Mouse (Mus musculus): ENCODE results near the gene Copz2. TPM values are rescaled to one million over a fixed set of nuclear protein-coding genes. Genes with fewer than 3 reads are reported as not detected.

The Copz2 gene
- polyA plus RNA-seq, 1 experiment from 2014 or later = 51.0 TPM

DNA sequence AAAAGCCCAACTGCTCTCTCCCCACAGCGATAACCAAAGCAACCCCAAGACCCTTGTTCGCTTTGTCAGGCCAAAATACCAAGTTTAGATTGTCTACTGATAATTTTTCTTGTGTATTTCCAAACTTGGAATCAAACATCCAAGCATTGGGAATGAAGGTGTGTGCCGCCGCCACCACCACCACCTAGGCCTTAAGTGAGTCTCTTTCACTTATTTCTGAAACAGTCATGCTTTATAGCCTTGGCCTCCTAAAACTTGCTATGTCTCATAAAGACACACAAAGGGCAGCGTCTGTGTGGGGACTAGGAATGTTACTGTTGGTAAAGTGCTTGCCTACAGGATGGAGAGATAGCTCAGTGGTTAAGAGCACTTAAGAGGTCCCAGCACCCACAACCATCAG, 35.8 kb upstream of the Copz2 start:
- 84% methylated on average over 5 of the region's 5 CpGs for WGBS (ENCODE audit: insufficient replicate concordance)
- Histone ChIP-seq H3K9me3 (ENCODE audit: low read length) (no peaks in the 10 kb centered on the region), H3K9ac (replicated peaks) (no peak overlapping the region), H3K27me3 (ENCODE audit: insufficient read depth, low read length) (no peaks in the 10 kb centered on the region), H3K4me3 (ENCODE audit: low read depth, low read length) (no peak overlapping the region), H3K4me1 (ENCODE audit: insufficient read depth) (no peaks in the 10 kb centered on the region), H3K4me2 (ENCODE audit: low read depth, low read length) (no peak overlapping the region), H3K27ac (ENCODE audit: low read depth) (no peak overlapping the region), H3K36me3 (replicated peaks; ENCODE audit: insufficient read depth, low read length) (peaks cover 45% of the 10 kb centered on the region)
- DNase-seq (no peak), ATAC-seq (no peak)
- no peak for TF ChIP-seq CTCF (IDR thresholded peaks at IDR 0.05; ENCODE audit: low read depth)
- TF ChIP-seq EP300 (IDR thresholded peaks at IDR 0.05; ENCODE audit: low read depth) = no peak

DNA sequence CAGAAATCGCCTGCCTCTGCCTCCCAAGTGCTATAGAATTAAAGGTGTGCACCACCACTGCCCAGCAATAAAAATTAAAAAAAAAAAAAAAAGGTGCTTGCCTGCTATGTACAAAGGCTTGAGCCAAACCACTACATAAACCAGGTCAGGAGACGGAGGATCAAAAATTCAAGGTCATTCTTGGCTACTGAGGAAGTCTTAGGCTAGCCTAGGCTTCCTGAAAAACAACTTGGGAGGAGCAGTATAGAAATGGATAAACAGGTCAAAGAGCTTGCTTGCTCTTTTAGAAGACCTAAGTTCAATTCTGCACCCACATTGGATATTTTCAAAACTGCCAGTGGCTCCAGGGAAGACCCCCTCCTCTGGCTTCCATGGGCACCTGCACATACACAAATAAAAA, 35.2 kb upstream of the Copz2 start:
- Histone ChIP-seq H3K9me3 (ENCODE audit: low read length) (no peaks in the 10 kb centered on the region), H3K36me3 (replicated peaks; ENCODE audit: insufficient read depth, low read length) (peaks cover 48% of the 10 kb centered on the region), H3K4me3 (ENCODE audit: low read depth, low read length) (no peak overlapping the region), H3K4me1 (ENCODE audit: insufficient read depth) (no peaks in the 10 kb centered on the region), H3K4me2 (ENCODE audit: low read depth, low read length) (no peak overlapping the region), H3K27ac (ENCODE audit: low read depth) (no peak overlapping the region), H3K27me3 (ENCODE audit: insufficient read depth, low read length) (no peaks in the 10 kb centered on the region), H3K9ac (replicated peaks) (no peak overlapping the region)
- DNase-seq = no peak
- no peak for ATAC-seq
- TF ChIP-seq CTCF (IDR thresholded peaks at IDR 0.05; ENCODE audit: low read depth) (no peak), EP300 (IDR thresholded peaks at IDR 0.05; ENCODE audit: low read depth) (no peak)
- WGBS (ENCODE audit: insufficient replicate concordance) = 79% methylated on average over 2 of the region's 2 CpGs

DNA sequence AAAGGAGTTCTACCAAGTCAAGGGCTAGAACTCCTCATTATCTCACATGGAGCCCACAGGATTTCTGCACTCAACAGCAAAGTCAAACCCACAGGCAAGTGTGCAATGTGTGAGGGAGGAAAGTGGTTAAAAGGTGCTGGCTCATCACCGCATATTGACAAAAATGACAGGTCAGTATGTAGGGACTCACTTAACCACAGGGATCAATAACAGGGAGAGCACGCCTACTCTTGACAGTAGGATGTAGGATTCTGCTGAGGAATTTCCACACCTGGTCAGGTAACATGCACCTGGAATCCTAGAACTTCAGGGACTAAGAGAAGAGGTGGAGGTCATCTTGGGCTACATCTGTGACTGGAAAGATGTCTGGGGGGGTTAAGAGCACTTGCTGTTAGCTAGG, 33.8 kb upstream of the Copz2 start:
- WGBS (ENCODE audit: insufficient replicate concordance) = 84% methylated on average over 2 of the region's 2 CpGs
- no peak overlapping the region for H3K4me2 ChIP-seq (ENCODE audit: low read depth, low read length)
- H3K4me1 ChIP-seq (ENCODE audit: insufficient read depth) = no peaks in the 10 kb centered on the region
- DNase-seq (no peak), ATAC-seq (no peak)
- TF ChIP-seq CTCF (IDR thresholded peaks at IDR 0.05; ENCODE audit: low read depth) = no peak
- TF ChIP-seq EP300 (IDR thresholded peaks at IDR 0.05; ENCODE audit: low read depth) = no peak
- H3K36me3 ChIP-seq (replicated peaks; ENCODE audit: insufficient read depth, low read length) = peaks cover 57% of the 10 kb centered on the region
- H3K9ac ChIP-seq (replicated peaks) = no peak overlapping the region
- no peaks in the 10 kb centered on the region for H3K9me3 ChIP-seq (ENCODE audit: low read length)
- H3K4me3 ChIP-seq (ENCODE audit: low read depth, low read length) = no peak overlapping the region
- H3K27me3 ChIP-seq (ENCODE audit: insufficient read depth, low read length) = no peaks in the 10 kb centered on the region
- H3K27ac ChIP-seq (ENCODE audit: low read depth) = no peak overlapping the region

DNA sequence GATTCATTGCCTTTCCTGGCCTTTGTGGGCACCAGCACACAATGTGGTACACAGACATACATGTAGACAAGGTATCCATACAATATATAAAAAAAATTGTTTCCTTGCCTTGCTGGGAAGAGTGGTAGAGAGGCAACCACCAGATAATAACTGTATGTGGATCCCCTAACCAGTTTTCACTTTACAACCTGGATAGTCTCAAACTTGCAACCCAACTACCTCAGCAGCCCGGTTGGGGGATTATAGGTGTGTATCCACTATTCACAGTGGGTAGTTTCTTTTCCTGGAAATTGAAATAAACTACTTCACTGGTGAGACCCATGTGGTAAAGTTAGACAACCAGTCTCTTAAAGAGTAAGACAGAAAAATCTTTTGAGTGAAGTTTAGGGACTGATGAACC, 33.2 kb upstream of the Copz2 start:
- Histone ChIP-seq H3K36me3 (replicated peaks; ENCODE audit: insufficient read depth, low read length) (peaks cover 63% of the 10 kb centered on the region), H3K27ac (ENCODE audit: low read depth) (no peak overlapping the region), H3K9ac (replicated peaks) (no peak overlapping the region), H3K4me3 (ENCODE audit: low read depth, low read length) (no peak overlapping the region), H3K4me2 (ENCODE audit: low read depth, low read length) (no peak overlapping the region), H3K9me3 (ENCODE audit: low read length) (no peaks in the 10 kb centered on the region), H3K4me1 (ENCODE audit: insufficient read depth) (no peaks in the 10 kb centered on the region), H3K27me3 (ENCODE audit: insufficient read depth, low read length) (no peaks in the 10 kb centered on the region)
- TF ChIP-seq CTCF (IDR thresholded peaks at IDR 0.05; ENCODE audit: low read depth) (no peak), EP300 (IDR thresholded peaks at IDR 0.05; ENCODE audit: low read depth) (no peak)
- WGBS (ENCODE audit: insufficient replicate concordance) = 82% methylated on average over 1 of the region's 1 CpGs
- no peak for ATAC-seq
- DNase-seq = no peak

DNA sequence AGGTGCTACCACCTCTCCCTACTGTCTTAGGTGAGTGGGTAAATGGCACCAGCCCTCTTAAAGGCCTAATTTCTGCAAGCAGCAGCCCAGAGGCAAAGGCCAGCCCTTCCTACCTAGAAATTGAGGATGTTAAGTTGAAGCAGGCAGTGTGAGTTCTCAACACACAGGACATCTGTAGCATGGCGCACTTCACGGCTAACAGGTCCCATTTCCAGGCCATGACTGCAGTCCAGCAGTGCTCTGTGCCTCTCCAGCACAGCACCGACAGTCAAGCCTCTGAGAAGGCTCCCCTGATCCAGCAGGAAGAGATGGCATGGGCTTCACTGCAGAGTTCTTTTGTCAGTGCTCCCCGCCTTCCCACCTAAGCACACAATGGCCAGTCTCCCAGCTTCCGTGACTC, 32.7 kb upstream of the Copz2 start:
- no peak overlapping the region for H3K4me2 ChIP-seq (ENCODE audit: low read depth, low read length)
- no peak overlapping the region for H3K9ac ChIP-seq (replicated peaks)
- 89% methylated on average over 5 of the region's 5 CpGs for WGBS (ENCODE audit: insufficient replicate concordance)
- H3K4me1 ChIP-seq (ENCODE audit: insufficient read depth) = no peaks in the 10 kb centered on the region
- H3K36me3 ChIP-seq (replicated peaks; ENCODE audit: insufficient read depth, low read length) = peaks cover 64% of the 10 kb centered on the region
- no peak for DNase-seq
- no peak overlapping the region for H3K27ac ChIP-seq (ENCODE audit: low read depth)
- no peak overlapping the region for H3K4me3 ChIP-seq (ENCODE audit: low read depth, low read length)
- no peak for ATAC-seq
- no peak for TF ChIP-seq EP300 (IDR thresholded peaks at IDR 0.05; ENCODE audit: low read depth)
- no peak for TF ChIP-seq CTCF (IDR thresholded peaks at IDR 0.05; ENCODE audit: low read depth)
- H3K9me3 ChIP-seq (ENCODE audit: low read length) = no peaks in the 10 kb centered on the region
- no peaks in the 10 kb centered on the region for H3K27me3 ChIP-seq (ENCODE audit: insufficient read depth, low read length)

DNA sequence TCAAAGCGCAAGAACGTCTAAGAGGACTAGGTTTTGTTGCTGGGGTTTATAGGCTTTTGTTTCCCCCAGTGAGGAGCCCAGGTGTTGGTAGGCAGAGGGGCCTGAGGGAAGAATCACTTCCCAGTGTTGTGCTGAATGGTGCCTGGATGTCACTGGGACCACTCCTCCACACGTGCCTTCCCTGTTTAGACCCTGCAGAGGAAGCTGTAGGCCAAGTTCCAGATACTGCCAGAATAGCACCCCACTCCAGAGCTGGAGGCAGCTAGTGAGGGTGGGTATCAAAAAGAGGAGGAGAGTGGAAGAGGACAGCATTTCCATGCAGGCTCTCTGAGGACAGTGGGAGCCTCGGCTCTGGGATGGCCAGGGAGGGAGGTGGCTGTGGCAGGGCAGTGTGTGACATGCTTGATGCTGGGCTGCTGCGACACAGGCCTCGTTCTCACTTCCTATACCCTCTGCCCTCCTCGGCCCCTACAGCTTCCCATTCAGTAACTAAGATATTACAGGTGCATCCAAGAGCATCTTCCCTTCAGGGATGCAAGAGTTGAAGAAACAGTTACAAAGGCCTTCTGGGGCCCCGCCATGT, 31.5 kb upstream of the Copz2 start:
- peaks cover 5% of the 10 kb centered on the region for H3K4me1 ChIP-seq (ENCODE audit: insufficient read depth)
- H3K27me3 ChIP-seq (ENCODE audit: insufficient read depth, low read length) = no peaks in the 10 kb centered on the region
- H3K9me3 ChIP-seq (ENCODE audit: low read length) = no peaks in the 10 kb centered on the region
- no peak overlapping the region for H3K4me3 ChIP-seq (ENCODE audit: low read depth, low read length)
- no peak overlapping the region for H3K27ac ChIP-seq (ENCODE audit: low read depth)
- TF ChIP-seq CTCF (IDR thresholded peaks at IDR 0.05; ENCODE audit: low read depth) (no peak), EP300 (IDR thresholded peaks at IDR 0.05; ENCODE audit: low read depth) (no peak)
- peaks cover 59% of the 10 kb centered on the region for H3K36me3 ChIP-seq (replicated peaks; ENCODE audit: insufficient read depth, low read length)
- no peak overlapping the region for H3K4me2 ChIP-seq (ENCODE audit: low read depth, low read length)
- WGBS (ENCODE audit: insufficient replicate concordance) = 84% methylated on average over 8 of the region's 8 CpGs
- H3K9ac ChIP-seq (replicated peaks) = no peak overlapping the region
- ATAC-seq (no peak), DNase-seq (no peak)

DNA sequence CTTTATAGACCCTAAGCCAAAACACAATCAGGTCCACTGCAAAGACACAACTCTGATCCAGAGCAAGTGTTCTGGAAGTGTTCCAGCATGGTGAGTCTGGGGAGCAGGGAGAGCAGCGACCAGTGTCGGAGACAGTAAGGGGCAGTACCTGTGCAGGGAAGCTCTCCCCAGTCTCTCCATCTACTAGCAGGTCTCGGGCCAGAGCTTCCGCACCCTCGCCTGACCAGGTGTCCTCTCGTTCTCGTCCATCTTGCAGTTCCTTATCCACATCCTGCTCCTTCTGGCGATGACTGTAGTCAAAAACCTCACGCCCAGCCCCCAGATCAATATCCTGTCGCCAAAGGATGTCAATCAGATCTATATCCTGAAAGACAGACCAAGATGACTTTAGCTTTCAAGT, 27.7 kb upstream of the Copz2 start:
- Histone ChIP-seq H3K4me2 (ENCODE audit: low read depth, low read length) (no peak overlapping the region), H3K4me3 (ENCODE audit: low read depth, low read length) (no peak overlapping the region), H3K27ac (ENCODE audit: low read depth) (peak overlapping the region; percentile 49; the same call in 1 of the 2 replicates), H3K9ac (replicated peaks) (peak overlapping the region; percentile 19; the same call in 1 of the 2 replicates), H3K36me3 (replicated peaks; ENCODE audit: insufficient read depth, low read length) (peaks cover 53% of the 10 kb centered on the region), H3K9me3 (ENCODE audit: low read length) (no peaks in the 10 kb centered on the region), H3K4me1 (ENCODE audit: insufficient read depth) (peaks cover 42% of the 10 kb centered on the region), H3K27me3 (ENCODE audit: insufficient read depth, low read length) (no peaks in the 10 kb centered on the region)
- 84% methylated on average over 10 of the region's 10 CpGs for WGBS (ENCODE audit: insufficient replicate concordance)
- DNase-seq (no peak), ATAC-seq (no peak)
- TF ChIP-seq EP300 (IDR thresholded peaks at IDR 0.05; ENCODE audit: low read depth) (no peak), CTCF (IDR thresholded peaks at IDR 0.05; ENCODE audit: low read depth) (no peak)
